27 mouse cellular contexts compared by ENCODE assay signal in genomic region chr2:26117580-26117979, GRCm38 (mm10). TPM values are rescaled to one million over a fixed set of nuclear protein-coding genes. Genes with fewer than 3 reads are reported as not detected.
A peak's percentile ranks its signal among the peaks of the same experiment; 100 is the strongest.
DNase-seq lines count a peak whose midpoint lies in the region; ATAC-seq and TF ChIP-seq lines count a peak whose summit lies in the region.
"Had no signal": no experiment of that assay in that cellular context is flagged by ENCODE, and none has a peak within 500 bp of the region (broad histone marks: within the 10 kb centered on the region; RNA-seq: fewer than 3 reads in every experiment).

No protein-coding gene starts in this region.

- H3K79me2 ChIP-seq in heart, adult 2 months (replicated peaks; ENCODE audit: control insufficient read depth, insufficient read depth, low read length): 0 out of 2 replicates have a peak, but pooled peaks cover 2% of the 10 kb centered on the region

- peak; percentile 45 for TF ChIP-seq CTCF in heart, adult 2 months (IDR thresholded peaks at IDR 0.05)
- TF ChIP-seq CTCF in kidney, postnatal 0 days (IDR thresholded peaks at IDR 0.05; ENCODE audit: low read depth): peak; percentile 38; the same call in 1 of the 2 replicates
- TF ChIP-seq CTCF in midbrain, postnatal 0 days (IDR thresholded peaks at IDR 0.05): peak; percentile 9; the same call in 1 of the 2 replicates
- no peak for TF ChIP-seq CTCF in kidney, adult 2 months (conservative IDR thresholded peaks at IDR 0.05; ENCODE audit: insufficient read depth, insufficient read length, low read depth, low read length)

- H3K9ac ChIP-seq in heart, adult 2 months (ENCODE audit: low read depth, low read length): no peak overlapping the region
- no peak overlapping the region for H3K9ac ChIP-seq in kidney, postnatal 0 days (ENCODE audit: low read depth, low read length)
- no peak overlapping the region for H3K9ac ChIP-seq in midbrain, postnatal 0 days (replicated peaks; ENCODE audit: low read length, poor library complexity, severe bottlenecking)
- no peak overlapping the region for H3K9ac ChIP-seq in midbrain, embryonic 16.5 days (ENCODE audit: low read depth, low read length)
- H3K9ac ChIP-seq: embryonic facial prominence, embryonic 15.5 days; forebrain, embryonic 15.5 days; limb, embryonic 13.5 days; liver, embryonic 15.5 days; midbrain, embryonic 13.5 days; neural tube, embryonic 13.5 days had no signal

- H3K4me2 ChIP-seq in kidney, postnatal 0 days (ENCODE audit: low read length): no peak overlapping the region
- no peak overlapping the region for H3K4me2 ChIP-seq in midbrain, postnatal 0 days (ENCODE audit: low read depth, low read length, poor library complexity, severe bottlenecking)
- H3K4me2 ChIP-seq in midbrain, embryonic 16.5 days (ENCODE audit: low read length): no peak overlapping the region
- H3K4me2 ChIP-seq: embryonic facial prominence, embryonic 15.5 days; forebrain, embryonic 15.5 days; limb, embryonic 13.5 days; liver, embryonic 15.5 days; midbrain, embryonic 13.5 days; neural tube, embryonic 13.5 days had no signal

- WGBS in heart, adult 2 months: 62% methylated on average over 1 of the region's 1 CpGs
- WGBS in kidney, postnatal 0 days: 64% methylated on average over 1 of the region's 1 CpGs
- WGBS in midbrain, postnatal 0 days: 39% methylated on average over 1 of the region's 1 CpGs
- 27% methylated on average over 1 of the region's 1 CpGs for WGBS in midbrain, embryonic 16.5 days
- WGBS in kidney, adult 2 months: 70% methylated on average over 1 of the region's 1 CpGs

- TF ChIP-seq POLR2A in heart, adult 2 months (IDR thresholded peaks at IDR 0.05; ENCODE audit: insufficient read depth, low read depth, low read length): no peak
- TF ChIP-seq POLR2A in kidney, adult 2 months (IDR thresholded peaks at IDR 0.05; ENCODE audit: low read depth, low read length): no peak

- no peak for DNase-seq in heart, adult 2 months
- DNase-seq in heart, postnatal 10 days: no peak
- peak; percentile 45 for DNase-seq in kidney, postnatal 0 days (ENCODE audit: low spot score)
- DNase-seq in kidney, postnatal 10 days: no peak
- peak; percentile 19 for DNase-seq in midbrain, postnatal 0 days (ENCODE audit: low spot score)
- no peak for DNase-seq in urinary bladder, postnatal 4 days (ENCODE audit: low spot score in 2 of 2)
- DNase-seq in kidney, adult 2 months: no peak
- DNase-seq: adrenal gland, postnatal 36 days; cerebellum, adult 9-11 months; gastrocnemius, postnatal 14 days; kidney, adult 9 months; kidney, postnatal 36 days; lung, postnatal 10 days; retina, postnatal 1 day; thymus, postnatal 14 days had no signal

- no peaks in the 10 kb centered on the region for H3K36me3 ChIP-seq in heart, adult 2 months (ENCODE audit: control insufficient read depth, insufficient read depth, low read length)
- no peaks in the 10 kb centered on the region for H3K36me3 ChIP-seq in kidney, postnatal 0 days (ENCODE audit: insufficient read depth, low read length)
- no peaks in the 10 kb centered on the region for H3K36me3 ChIP-seq in midbrain, postnatal 0 days (ENCODE audit: insufficient read depth, low read length)
- no peaks in the 10 kb centered on the region for H3K36me3 ChIP-seq in midbrain, embryonic 16.5 days (ENCODE audit: control insufficient read depth, insufficient read depth, low read length)
- no peaks in the 10 kb centered on the region for H3K36me3 ChIP-seq in kidney, adult 2 months (ENCODE audit: control insufficient read depth, insufficient read depth, low read length)
- H3K36me3 ChIP-seq: embryonic facial prominence, embryonic 15.5 days; forebrain, embryonic 15.5 days; heart, embryonic 15.5 days; hindbrain, embryonic 10.5 days; limb, embryonic 13.5 days; liver, embryonic 15.5 days; midbrain, embryonic 13.5 days; neural tube, embryonic 13.5 days had no signal

- no peaks in the 10 kb centered on the region for H3K9me3 ChIP-seq in kidney, postnatal 0 days (replicated peaks; ENCODE audit: low read length)
- H3K9me3 ChIP-seq in midbrain, postnatal 0 days (ENCODE audit: low read length): no peaks in the 10 kb centered on the region
- H3K9me3 ChIP-seq in midbrain, embryonic 16.5 days (replicated peaks; ENCODE audit: control insufficient read depth, low read length, poor library complexity, severe bottlenecking): no peaks in the 10 kb centered on the region
- H3K9me3 ChIP-seq: embryonic facial prominence, embryonic 15.5 days; forebrain, embryonic 15.5 days; heart, embryonic 15.5 days; hindbrain, embryonic 10.5 days; limb, embryonic 13.5 days; liver, embryonic 15.5 days; megakaryocyte, embryonic 14.5 days; midbrain, embryonic 13.5 days; neural tube, embryonic 13.5 days had no signal

- H3K27ac ChIP-seq in heart, adult 2 months: no peak overlapping the region
- H3K27ac ChIP-seq in kidney, postnatal 0 days: no peak overlapping the region
- no peak overlapping the region for H3K27ac ChIP-seq in midbrain, postnatal 0 days (ENCODE audit: low read depth, low read length)
- no peak overlapping the region for H3K27ac ChIP-seq in midbrain, embryonic 16.5 days (ENCODE audit: low read length)
- no peak overlapping the region for H3K27ac ChIP-seq in kidney, adult 2 months (ENCODE audit: insufficient read depth, low read depth, low read length)
- H3K27ac ChIP-seq: forebrain, embryonic 15.5 days; hindbrain, embryonic 10.5 days; limb, embryonic 13.5 days; liver, embryonic 15.5 days; midbrain, embryonic 13.5 days; neural tube, embryonic 13.5 days had no signal

- no peaks in the 10 kb centered on the region for H3K27me3 ChIP-seq in heart, adult 2 months (ENCODE audit: control insufficient read depth, insufficient read depth, low read length)
- H3K27me3 ChIP-seq in kidney, postnatal 0 days (ENCODE audit: insufficient read depth, low read length): no peaks in the 10 kb centered on the region
- peaks cover 12% of the 10 kb centered on the region; the same call in 1 of the 2 replicates for H3K27me3 ChIP-seq in midbrain, postnatal 0 days (ENCODE audit: insufficient read depth, low read length)
- peaks cover 23% of the 10 kb centered on the region for H3K27me3 ChIP-seq in midbrain, embryonic 16.5 days (ENCODE audit: control insufficient read depth, insufficient read depth, low read depth, low read length)
- no peaks in the 10 kb centered on the region for H3K27me3 ChIP-seq in kidney, adult 2 months (replicated peaks; ENCODE audit: control insufficient read depth, insufficient read depth, low read length)

- no peak for ATAC-seq in kidney, postnatal 0 days (replicated peaks; ENCODE audit: low FRiP score, low read depth)
- ATAC-seq in midbrain, postnatal 0 days (ENCODE audit: low FRiP score): no peak
- no peak for ATAC-seq in midbrain, embryonic 16.5 days
- ATAC-seq: forebrain, embryonic 15.5 days; inflammation-experienced regulatory T-cells, adult 6 months; midbrain, embryonic 13.5 days had no signal

- TF ChIP-seq EP300 in heart, adult 2 months (IDR thresholded peaks at IDR 0.05; ENCODE audit: insufficient read depth, low read depth, low read length): no peak

- no peak overlapping the region for H3K4me3 ChIP-seq in heart, adult 2 months
- no peak overlapping the region for H3K4me3 ChIP-seq in kidney, postnatal 0 days (replicated peaks; ENCODE audit: low read depth, low read length)
- no peak overlapping the region for H3K4me3 ChIP-seq in midbrain, postnatal 0 days (ENCODE audit: low read depth, low read length)
- H3K4me3 ChIP-seq in midbrain, embryonic 16.5 days (ENCODE audit: low read depth, low read length): no peak overlapping the region
- no peak overlapping the region for H3K4me3 ChIP-seq in kidney, adult 2 months (ENCODE audit: insufficient read depth, low read depth, low read length)
- H3K4me3 ChIP-seq: embryonic facial prominence, embryonic 15.5 days; forebrain, embryonic 15.5 days; heart, embryonic 15.5 days; hindbrain, embryonic 10.5 days; limb, embryonic 13.5 days; liver, embryonic 15.5 days; megakaryocyte, embryonic 14.5 days; midbrain, embryonic 13.5 days; myocyte; neural tube, embryonic 13.5 days had no signal

- H3K4me1 ChIP-seq in heart, adult 2 months (ENCODE audit: control insufficient read depth, insufficient read depth, low read length): peaks cover 13% of the 10 kb centered on the region
- H3K4me1 ChIP-seq in kidney, postnatal 0 days (replicated peaks; ENCODE audit: insufficient read depth, low read length): peaks cover 22% of the 10 kb centered on the region
- H3K4me1 ChIP-seq in midbrain, postnatal 0 days (ENCODE audit: insufficient read depth, low read length): 0 out of 2 replicates have a peak, but pooled peaks cover 4% of the 10 kb centered on the region
- H3K4me1 ChIP-seq in midbrain, embryonic 16.5 days (ENCODE audit: control insufficient read depth, insufficient read depth, low read length): peaks cover 7% of the 10 kb centered on the region
- H3K4me1 ChIP-seq in kidney, adult 2 months (ENCODE audit: control insufficient read depth, insufficient read depth, low read length): peaks cover 39% of the 10 kb centered on the region

- intact Hi-C loops in heart, adult 2 months (cut with DNase I): no loop called here
- intact Hi-C loops in heart, postnatal 10 days (cut with DNase I): loop anchor here (1.0 kb wide), 1 partner anchor 25 kb away; no protein-coding TSS in a partner anchor

RNA-seq across cellular contexts. Expression of gene Nacc2, which starts 5.4 kb away (rescaled TPM):
- 10 to 100 TPM; 31.6 to 31.8 TPM for total RNA-seq in heart, adult 2 months (2021)
- 19.0 and 20.5 TPM in 2 replicates for polyA plus RNA-seq in heart, adult 2 months (2012; rRNA removed)
- total RNA-seq in heart, postnatal 10 days (2021): 10 to 100 TPM; 12.2 to 15.9 TPM
- polyA plus RNA-seq in kidney, postnatal 0 days (2015; fragmentation: Nextera tagmentation; extraction: Ambion mirVana): 11.3 and 12.2 TPM in 2 replicates
- total RNA-seq in midbrain, postnatal 0 days (2014; rRNA removed): 35.2 and 40.7 TPM in 2 replicates
- 21.4 and 23.9 TPM in 2 replicates for polyA plus RNA-seq in midbrain, postnatal 0 days (2015; fragmentation: Nextera tagmentation; extraction: Ambion mirVana)
- polyA plus RNA-seq in midbrain, embryonic 16.5 days (2015; fragmentation: Nextera tagmentation; extraction: Ambion mirVana): 14.1 and 18.1 TPM in 2 replicates
- polyA plus RNA-seq in kidney, adult 2 months (2012; rRNA removed): 38.1 and 57.0 TPM in 2 replicates

Comparison
In these comparisons a context has a peak if more than half of its experiments do, and no peak if none do; other contexts are left out.
1. DNase-seq: peak in kidney, postnatal 0 days (single experiment) and midbrain, postnatal 0 days (single experiment); none in heart, adult 2 months (0 of 2), heart, postnatal 10 days (0 of 2), kidney, postnatal 10 days (single experiment), urinary bladder, postnatal 4 days (0 of 2) and kidney, adult 2 months (single experiment).